Mouse (Mus musculus): Measurements from ENCODE around the gene Naa16.

- TF ChIP-seq CTCF (IDR thresholded peaks at IDR 0.05; ENCODE audit: insufficient read depth, low read length) (no peak), POLR2A (IDR thresholded peaks at IDR 0.05; ENCODE audit: borderline replicate concordance, extremely low read depth, low read depth, low read length) (no peak)
Measured at GRCm38 (mm10) chr14:79413121-79413520, 22.5 kb upstream of the Naa16 start.

Data from lung, adult 2 months (tissue).